Mouse (Mus musculus): Measurements from ENCODE around the gene Kpnb1.

The Kpnb1 gene

DNA sequence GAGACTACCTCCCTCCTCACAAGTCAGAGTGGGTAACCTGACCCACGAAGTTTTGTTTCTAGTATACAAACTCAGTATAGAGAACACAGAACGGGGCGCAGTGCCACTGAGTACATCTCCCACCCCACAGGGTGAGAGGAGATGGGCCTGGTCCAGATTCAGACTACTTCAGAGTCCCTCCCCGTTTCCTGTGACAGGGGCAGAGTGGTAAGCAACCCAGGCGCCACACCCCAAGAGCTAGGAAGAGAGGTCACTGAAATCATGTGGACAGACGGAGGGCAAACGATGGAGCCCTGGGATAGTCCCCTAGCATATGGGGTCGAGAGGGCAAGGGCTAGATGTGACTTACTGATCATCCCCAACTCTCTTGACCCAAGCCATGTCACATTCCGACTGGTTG, 41.7 kb downstream of the Kpnb1 start:
- CTCF ChIA-PET, result interaction anchor here (0.6 to 2.0 kb wide), 5 partner anchors 9 to 1704 kb away, joined by 3 to 9 read pairs (median 3); no protein-coding TSS in a partner anchor

DNA sequence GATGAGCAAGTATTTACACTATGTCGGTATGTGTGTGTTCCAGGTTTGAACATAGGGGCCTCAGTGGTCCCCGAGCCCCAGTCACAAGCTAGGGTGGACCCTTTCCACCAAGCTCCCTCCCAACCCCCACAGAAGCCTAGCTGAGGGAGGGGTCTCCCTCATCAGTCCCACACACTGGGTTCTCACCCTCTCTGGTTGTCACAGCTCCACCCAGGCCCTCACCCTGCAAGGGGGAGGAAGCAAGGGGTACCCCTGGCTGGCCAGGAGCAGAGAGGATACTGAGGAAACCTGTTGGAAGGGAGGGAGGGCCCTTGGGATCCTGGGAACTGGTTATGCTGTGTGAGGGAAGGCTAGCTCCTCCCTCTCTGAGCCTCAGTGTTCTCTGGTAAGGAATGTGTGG, 42.4 kb downstream of the Kpnb1 start:
- CTCF ChIA-PET, result interaction anchor here (0.6 to 2.2 kb wide), 5 partner anchors 9 to 43 kb away, joined by 3 to 12 read pairs (median 4); no protein-coding TSS in a partner anchor

DNA sequence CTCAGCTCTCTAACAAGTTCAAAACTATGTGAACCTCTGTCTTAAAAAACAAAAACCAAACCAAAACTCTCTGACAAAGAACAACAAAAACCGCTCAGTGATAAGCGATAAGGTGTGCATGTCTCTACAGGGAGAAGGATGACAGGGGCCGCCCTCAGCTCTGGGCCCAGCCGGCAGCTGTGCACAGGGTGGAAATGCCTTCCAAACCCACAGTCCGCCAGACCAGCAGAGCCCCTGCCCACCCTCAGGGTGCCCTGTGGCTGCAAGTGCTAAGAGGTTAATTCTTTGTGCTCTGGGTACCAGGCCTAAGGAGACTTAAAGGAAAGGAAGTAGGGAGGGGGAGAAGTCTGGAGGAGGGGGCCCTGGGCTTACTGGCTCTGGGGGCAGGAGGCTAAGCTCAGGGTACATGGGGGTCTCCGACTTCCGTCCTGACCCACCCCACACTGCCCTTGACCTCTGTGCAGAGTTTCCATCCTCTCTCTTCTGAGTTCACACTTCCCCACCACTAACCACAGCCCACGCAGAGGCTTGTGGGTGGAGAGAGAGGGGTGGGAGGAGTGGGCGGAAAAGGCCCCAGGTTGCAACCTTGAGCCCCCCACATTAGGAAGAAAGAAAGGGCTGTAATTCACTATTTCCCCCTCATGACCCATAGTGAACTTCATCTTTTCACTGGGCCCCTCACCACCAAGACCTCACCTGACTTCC, 44.3 kb downstream of the Kpnb1 start:
- CTCF ChIA-PET, result interaction anchor here (1.5 to 2.2 kb wide), 3 partner anchors 14 to 42 kb away, joined by 9 to 14 read pairs (median 12); no protein-coding TSS in a partner anchor

DNA sequence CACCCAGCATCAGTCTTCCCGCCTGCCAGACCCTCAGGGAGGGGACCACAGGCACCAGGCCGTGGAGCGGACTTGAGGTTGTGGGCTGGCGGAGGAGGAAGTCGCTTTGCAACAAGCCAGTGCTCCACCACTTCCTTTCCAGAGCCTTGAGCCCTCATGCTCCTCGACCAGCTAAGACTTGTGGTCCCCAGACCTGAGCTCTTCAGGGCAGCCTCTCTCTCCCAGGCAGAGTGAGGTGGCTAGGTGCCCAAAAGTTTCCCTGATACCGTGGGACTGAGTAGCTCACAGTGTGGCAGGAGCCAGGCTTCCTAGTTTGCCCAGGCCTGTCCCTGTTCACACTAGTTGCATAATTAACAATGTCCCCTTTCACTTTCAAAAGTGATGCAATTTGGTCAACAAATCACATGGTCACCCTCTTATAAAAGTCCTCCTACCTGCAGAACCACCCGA, 45.5 kb downstream of the Kpnb1 start:
- CTCF ChIA-PET, result interaction anchor here (0.6 to 1.5 kb wide), 5 partner anchors 9 to 41 kb away, joined by 3 to 14 read pairs (median 8); no protein-coding TSS in a partner anchor

DNA sequence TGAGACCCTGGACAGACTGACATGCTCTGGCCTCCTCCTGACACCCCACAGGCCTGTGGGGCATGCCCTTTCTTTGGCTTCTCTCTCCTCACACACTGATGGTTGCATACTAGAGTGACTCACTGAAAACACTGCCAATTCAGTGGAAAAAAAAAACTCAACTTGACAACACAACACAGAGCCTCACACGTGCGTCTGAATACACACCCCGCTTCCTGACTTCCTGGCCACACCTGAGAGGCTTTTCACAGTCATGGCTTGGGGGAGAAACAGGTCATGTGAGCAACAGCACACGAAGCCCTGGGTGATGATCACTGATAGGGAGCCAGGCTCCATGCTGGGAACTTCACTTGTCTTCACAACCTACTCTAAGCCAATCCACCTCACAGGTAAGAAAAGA, 46.9 kb downstream of the Kpnb1 start:
- CTCF ChIA-PET, result interaction anchor here (0.6 kb wide), 1 partner anchor 172 kb away, joined by 15 read pairs; no protein-coding TSS in a partner anchor

DNA sequence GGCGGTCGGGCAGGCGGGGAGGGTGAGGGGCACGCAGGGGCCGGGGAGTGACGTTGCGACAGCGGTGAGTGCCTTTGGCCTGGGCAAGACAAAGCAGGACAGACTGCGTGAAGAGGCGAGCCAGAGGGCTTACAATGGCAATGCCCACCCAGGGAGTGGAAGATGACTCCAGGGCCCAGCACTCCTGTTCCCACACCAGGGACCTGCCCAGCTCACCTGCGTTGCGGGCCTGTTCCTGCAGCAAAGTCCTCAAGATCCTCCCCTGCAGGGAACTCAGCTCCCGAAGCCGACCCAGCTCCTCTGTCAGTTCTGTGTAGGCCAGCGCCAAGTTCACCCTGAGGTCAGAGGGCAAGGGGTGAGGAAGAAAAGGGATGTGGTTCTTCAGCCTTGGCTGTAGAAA, 48.4 kb downstream of the Kpnb1 start:
- CTCF ChIA-PET, result no interaction called here

DNA sequence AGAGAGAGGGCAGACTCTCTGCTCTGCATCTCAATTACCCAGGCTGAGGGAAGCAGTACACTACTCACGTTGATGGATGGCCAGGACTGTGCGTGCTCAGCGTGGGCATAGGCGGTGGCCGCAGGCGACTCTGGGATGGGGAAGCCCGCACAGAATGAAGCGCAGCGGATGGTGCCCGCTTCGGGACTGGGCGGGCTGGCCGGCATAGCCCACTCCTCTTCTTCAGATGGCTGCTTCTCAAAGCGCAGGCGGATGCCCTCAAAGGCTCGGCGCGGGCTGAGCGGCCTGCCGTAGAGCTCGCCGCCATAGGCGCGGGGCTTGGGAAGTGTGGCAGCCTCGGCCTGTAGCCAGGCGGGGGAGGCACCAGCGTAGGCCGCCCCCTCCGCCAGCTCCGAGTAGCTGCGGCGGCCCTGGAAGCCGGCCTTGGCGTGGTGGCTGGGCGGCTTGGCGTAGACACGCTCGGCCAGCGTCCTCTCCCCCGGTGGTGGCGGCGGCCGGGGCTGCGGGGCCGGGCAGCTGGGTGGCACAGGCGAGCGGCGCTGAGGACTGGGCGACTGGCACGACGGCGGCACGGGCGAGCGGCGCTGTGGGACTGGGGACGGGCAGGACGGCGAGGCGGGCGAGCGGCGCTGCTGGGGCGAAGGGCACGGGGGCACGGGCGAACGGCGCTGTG, 49.0 kb downstream of the Kpnb1 start:
- CTCF ChIA-PET, result no interaction called here

DNA sequence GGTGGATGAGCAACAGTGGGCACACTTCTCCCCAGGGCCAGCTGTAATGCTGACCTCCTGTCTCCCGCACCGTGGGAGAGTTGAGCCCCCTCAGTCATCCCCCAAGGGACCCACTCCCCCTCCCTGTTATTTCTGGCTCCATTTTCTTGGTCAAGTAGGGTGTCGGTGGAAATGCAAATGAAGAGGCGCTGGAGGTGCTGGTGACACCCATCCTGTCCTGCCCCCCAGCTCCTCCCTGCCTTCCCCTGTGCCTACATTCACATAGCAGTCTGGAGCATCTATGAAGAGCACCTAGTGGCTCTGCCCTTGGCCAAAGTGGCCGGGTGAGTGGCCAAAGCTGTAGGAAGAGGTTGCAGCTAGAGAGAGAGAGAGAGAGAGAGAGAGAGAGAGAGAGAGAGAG, 54.4 kb downstream of the Kpnb1 start:
- CTCF ChIA-PET, result interaction anchor here (0.6 to 1.1 kb wide), 2 partner anchors 18 to 259 kb away, joined by 3 to 24 read pairs; partner anchors contain the start of gene Tbx21

DNA sequence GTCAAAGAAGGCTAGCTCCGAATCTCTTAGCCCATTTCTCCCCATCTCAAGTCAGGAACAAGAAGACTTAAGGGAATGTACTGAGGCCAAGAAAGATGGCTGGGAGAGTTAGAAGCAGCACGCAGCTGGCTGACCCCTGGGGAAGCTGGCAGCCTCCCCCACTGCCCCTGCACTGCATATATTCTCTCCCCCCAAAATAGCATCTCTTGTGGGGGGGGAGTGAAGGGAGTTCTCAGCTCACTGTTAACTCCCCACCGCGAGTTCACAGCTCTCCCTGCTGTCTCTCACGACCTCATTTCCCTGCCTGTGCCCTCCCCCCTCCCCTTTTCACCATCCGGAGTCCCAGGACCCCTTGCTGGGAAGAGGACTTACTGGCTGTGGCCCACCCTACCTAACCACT, 55.5 kb downstream of the Kpnb1 start:
- CTCF ChIA-PET, result no interaction called here

DNA sequence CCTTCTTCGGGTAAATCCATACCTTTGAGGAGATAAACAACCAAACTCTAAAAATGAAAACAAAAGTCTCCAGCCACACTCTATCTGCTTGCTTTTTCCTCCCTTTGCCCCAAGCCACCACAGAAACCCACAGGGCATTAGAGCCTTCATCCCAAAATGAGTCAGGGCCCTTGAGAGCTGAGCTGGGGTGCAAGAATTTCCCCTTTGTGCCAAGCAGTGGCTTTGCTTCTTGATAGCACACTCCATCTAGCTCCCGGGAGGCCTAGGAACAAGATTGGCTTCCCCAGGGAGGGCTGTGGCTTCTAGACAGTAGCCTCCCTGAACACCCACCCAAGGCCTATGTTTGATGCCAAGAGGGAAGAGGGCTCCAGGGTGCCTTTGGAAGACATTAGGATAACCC, 56.0 kb downstream of the Kpnb1 start:
- CTCF ChIA-PET, result no interaction called here

DNA sequence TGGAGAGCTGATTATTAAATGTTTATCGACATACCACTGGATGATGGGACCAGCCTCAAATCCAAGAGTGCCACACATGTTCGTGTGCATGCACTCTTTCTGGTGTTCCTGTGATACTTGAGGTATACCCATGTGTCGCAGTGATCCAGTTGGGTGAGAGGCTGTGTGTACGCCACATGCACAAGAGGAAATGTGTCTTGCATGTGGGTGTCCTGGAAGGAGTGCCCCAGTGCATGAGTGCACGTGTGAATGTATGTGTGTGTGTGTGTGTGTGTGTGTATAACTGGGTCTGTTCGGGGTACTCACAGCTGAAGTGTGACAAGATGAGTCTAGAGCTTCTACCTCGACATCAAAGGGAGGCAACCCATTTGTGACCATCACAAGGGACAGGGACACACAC, 57.4 kb downstream of the Kpnb1 start:
- CTCF ChIA-PET, result interaction anchor here (0.6 kb wide), 1 partner anchor 28 kb away, joined by 4 read pairs; no protein-coding TSS in a partner anchor

DNA sequence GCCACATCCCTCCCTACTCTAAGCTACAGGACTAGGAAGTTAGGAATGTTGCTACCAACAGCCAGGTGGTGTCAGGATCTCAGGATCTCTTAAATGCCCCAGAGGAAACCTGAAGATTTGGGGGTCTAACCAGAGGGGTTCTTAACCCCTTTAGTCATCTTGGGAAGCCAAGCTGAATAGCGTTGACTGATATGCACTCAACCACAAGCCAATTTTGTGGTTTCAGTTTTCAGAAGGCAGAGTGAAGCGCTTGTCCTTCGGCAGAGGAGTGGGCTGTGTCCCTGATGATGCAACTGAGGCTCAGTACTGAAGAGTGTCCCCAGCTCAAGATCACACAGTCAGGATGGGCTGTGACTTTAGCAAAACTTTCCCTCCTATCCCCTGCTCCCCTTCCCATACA, 58.7 kb downstream of the Kpnb1 start:
- CTCF ChIA-PET, result interaction anchor here (1.4 kb wide), 1 partner anchor 13 kb away, joined by 14 read pairs; no protein-coding TSS in a partner anchor

DNA sequence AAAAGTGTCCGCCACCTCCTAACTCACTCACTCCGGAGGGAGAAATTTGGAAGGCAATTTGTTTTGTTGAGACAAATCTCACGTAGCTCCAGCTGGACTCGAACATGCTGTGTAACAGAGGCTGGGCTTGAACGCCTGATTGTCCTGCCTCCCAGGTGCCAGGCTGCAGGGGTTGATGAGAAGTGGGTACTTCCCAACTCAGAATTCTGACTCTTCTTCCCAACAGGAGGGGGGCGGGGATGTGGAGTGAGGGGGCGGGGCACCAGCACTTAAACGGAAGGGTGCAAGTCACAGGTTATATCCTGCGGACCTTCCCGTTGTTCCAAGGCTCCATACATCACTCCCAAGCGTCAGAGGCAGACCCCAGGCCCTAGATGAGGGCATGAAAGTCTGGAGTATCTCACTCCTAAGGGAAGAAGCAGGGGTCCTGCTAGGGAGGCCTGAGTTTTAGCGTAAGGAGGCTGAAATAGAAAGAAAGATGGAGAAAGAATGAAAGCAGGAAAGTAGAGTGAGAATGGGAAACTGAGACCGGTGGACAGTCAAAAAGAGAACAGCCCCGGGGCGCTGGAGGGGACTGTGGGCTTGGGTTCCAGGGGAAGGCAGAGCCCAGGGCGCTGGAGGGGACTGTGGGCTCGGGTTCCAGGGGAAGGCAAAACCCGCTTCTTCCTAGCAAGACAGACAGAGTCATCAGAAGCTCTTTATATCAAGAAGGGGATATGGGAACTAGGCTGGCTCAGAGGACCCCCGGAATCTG, 60.0 kb downstream of the Kpnb1 start:
- CTCF ChIA-PET, result interaction anchor here (1.4 kb wide), 1 partner anchor 18 kb away, joined by 4 read pairs; no protein-coding TSS in a partner anchor

DNA sequence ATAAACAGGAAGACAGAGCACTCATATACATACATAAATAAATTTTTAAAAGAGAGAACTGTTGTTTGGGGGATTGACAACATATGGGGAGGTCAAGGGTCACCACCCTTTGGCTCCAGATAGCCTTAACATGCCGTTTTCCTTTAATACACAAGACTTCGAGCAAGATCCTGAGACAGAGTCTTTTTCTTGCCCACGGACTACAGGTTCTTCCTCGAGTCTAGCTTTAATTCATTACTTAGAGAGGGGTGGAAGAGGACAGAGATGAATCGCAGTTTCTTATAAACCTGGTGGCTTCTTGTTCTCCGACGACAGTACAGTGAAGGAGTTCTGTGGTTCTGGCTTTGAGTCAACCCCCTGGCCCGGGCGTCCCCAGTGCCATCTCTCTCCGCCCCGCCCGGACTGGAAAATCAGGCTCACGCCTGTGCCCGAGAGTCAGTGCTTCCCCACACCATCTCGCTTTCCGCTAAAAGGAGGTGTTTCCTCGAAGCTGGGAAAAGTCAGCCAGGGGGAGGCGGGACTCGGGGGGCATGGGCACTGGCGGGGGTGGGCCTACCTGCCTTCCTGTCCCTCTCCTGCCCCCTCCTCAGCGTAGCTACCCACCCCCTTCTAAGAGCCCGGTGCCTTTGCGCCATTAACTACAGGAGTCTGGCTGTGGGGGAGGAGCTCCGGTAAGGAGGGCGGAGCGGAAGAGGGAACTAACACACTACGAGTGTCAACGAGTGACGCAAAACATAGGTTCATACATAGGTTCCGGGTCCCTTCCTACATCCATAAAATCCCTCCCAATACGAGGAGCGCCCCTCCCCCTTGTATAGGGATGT, 60.8 kb downstream of the Kpnb1 start:
- CTCF ChIA-PET, result interaction anchor here (0.6 to 1.4 kb wide), 2 partner anchors 18 to 403 kb away, joined by 4 to 18 read pairs; no protein-coding TSS in a partner anchor

DNA sequence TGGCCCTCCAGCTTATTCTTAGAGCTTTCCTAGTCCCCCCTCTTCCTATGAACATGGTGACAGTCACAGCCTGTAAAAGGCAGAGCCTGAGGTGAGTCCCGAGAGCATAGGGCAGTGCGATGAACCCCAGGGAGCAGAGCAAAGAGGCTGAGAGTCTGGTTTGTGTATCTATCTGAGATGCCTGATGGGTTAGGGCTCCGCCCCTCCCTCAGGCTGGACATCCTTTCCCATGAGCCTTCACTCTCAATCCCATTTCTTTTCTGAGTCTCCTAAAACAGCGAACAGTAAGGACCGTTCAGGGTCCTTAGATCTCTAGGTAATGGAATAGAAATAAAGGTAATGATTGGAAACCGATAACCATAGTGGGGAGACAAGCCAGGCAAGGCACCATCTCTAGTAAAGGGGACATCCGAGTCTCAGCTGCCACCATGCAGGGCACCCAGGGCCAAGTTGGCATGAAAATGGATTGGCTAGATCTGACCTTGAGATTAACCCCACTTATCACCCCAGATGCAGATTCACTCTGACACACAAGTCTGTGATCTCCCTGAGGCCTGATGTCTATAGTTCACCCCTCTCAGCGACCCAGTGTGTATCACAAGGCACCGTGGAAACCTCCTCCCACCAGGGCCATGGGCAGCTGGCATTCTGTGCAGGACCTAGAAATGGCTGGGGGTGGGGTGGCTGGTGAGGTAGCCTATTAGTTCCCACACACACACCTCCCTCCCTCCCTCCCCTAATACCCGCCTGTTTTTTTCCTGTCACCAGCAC, 63.2 kb downstream of the Kpnb1 start:
- CTCF ChIA-PET, result interaction anchor here (1.0 kb wide), 1 partner anchor 18 kb away, joined by 8 read pairs; no protein-coding TSS in a partner anchor

DNA sequence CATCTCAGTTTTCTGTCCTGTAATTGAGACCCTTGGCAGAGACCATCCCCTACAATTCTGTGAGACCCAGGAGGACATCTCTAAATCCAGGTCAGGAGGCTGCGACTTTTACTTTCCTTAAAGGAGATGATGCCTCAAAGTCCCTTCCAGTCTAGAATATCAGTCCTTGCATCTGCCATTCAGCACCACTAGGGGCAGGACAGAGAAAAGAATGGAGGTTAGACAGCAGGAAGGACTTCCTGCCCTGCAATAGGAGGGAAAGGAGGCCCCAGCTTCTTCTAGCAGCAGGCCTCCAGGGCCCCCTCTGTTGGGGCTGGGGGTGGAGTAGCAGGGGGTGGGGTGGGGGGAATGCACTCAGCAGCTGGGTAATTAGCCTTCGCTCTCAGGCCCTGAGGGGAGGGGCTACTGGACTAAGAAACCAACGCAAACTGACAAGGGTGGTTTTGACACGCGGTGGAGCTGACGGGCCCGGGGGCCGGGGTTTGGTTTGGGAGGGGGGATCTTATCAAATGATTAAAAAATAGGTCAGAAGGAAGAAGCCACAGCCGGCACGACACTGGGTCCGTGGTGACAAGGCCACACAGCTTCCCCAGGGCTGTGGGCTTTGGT, 64.3 kb downstream of the Kpnb1 start:
- CTCF ChIA-PET, result interaction anchor here (0.6 to 1.0 kb wide), 2 partner anchors 19 to 93 kb away, joined by 3 to 8 read pairs; no protein-coding TSS in a partner anchor

DNA sequence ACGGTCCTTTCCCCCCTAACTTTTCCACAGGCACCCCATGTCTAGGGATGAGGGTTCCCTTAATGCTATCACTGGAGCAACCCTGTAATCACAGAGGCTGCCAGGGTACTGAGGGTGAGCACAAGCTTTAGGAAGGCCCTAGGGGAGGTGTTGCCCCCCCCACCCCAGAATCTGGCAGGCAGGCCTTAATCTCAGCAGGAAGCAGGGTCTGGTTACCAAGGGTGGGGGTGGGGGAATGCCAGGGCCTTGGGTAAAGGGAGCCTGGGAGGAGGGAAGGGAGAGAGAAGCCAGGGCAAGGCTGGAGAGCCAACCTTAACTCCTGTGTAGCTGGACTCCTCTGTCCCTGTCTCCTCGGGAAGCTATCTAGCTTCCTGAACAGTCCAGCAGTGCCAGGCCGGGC, 67.0 kb downstream of the Kpnb1 start:
- CTCF ChIA-PET, result no interaction called here

DNA sequence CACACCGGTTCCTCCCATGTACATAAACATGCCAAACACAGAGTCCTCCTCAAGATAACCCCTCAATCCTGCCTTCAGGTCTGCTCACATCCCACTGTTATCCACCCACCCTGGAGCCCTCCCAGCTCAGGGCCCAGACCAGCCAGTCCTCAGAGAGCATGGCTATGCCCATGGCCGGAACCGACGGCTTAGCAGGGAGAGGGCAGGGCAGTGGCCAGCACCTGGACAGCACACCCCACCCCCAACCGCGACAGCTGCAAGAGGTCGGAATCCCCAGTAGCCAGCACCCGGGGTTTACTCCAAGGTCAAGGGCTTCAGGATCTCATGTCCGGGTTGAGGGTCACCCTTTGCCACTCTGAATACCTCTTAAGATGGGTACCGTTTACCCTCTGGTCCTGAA, 67.5 kb downstream of the Kpnb1 start:
- CTCF ChIA-PET, result no interaction called here

DNA sequence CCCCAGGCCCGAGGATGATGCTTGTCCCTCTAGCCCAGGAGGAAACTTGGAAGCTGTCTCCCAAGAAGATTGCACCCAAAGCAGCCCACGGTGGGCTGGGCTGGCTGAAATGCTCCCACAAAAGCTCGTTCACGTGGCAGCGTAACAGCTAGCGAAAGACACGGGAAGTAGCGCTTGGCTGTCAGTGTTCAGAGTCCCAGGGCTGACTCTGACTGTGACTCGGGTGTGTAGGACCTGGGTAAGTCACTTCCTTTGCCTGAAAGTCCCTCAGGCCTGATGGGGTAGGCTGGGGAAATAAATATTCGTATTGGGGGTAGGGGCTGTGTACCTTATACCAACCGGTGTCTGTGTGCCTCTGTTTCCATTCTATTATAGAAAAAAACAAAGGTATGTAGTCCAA, 71.9 kb downstream of the Kpnb1 start:
- CTCF ChIA-PET, result interaction anchor here (0.6 to 1.0 kb wide), 2 partner anchors 18 to 29 kb away, joined by 3 to 4 read pairs; no protein-coding TSS in a partner anchor
